Mouse (Mus musculus): ENCODE measurements around the gene Smug1.

Gene Smug1

DNA sequence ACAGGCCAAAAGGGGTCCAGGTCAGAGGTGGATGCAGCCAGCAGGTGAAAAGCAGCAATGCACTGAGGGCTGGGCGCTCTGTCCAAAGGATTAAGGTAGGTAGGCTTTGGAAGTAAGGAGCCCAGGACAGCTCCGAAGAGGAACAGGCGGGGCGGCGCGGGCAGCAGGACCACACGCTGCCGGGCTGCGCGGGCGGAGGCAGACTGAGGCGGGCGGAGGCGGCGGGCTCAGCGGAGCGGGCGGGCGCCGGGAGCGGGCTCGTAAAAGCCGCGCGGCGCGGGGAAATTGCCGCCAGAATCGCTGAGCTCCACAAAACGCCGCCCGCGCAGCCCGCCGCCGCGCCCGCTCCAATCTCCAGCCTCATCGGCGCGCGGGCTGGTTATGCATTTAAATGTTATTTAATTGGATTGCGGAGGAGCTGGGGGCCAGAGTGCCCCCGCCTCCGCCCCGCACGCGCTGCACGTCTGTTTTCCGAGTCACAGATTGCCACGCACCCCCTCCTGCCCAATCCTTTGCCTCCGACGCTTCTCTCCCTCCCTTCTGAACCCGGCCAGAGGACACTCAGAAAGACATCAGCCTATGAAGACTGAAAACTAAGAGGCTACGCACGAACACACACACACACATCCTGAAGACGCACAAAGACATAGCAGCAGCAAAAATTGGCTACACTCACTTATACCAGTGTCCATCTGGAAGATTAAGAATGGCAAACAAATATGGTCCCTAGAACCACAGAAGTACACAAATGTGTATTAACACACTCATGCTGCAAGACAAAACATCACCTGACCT is 20.1 kb downstream of the Smug1 start:
- peak; percentile 56 for DNase-seq (ENCODE audit: low read depth, low spot score)

DNA sequence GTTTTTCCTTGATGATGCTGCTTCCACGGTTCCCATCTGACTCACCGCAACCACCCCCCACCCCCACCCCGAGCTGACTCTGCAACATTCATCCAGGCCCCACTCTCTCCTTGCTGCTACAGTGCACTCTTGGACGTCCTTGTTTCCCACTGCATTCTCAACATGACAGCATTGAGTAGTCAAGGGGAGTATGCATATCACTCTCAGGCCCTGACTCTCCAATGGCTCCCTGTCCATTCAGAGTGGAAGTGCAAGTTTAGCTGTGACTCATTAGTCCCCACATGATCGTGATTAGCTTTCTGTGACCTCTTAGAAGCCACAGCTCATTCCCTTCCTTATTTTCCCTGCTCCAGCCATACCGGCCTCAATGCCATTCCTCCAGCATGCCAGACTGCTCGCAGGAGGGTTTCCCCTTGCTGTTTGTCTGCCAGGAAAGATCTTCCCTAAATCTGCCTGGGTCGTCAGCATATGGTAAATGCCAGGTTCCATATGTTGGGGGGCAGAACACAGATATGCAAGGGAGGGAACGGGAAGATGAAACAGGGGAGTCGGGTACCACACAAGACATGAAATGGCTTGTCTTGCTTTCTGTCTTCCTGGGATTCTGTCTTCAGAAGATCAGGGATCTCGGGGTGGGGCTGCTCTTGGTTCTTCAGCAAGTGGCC is 21.1 kb downstream of the Smug1 start:
- DNase-seq (ENCODE audit: low read depth, low spot score) = no peak

DNA sequence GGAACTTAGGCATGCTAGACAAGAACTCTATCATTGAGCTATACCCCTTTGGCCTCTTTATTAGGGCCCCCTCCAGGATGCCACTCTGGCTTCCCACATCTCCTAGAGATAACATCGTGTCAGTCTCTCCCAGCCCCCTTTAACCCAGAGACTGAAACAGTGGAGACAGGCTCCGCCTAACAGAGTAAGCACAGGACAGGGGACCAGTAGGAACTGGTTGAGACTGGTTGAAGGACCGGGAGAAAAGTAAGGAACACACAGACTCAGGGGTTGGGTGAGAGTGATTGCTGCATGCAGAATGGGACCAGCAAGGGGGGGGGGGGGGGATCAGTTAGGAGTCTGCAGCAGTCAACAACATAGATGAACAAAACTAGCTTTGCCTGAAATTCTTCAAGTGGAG is 22.7 kb downstream of the Smug1 start:
- peak; percentile 64 for DNase-seq (ENCODE audit: low read depth, low spot score)

DNA sequence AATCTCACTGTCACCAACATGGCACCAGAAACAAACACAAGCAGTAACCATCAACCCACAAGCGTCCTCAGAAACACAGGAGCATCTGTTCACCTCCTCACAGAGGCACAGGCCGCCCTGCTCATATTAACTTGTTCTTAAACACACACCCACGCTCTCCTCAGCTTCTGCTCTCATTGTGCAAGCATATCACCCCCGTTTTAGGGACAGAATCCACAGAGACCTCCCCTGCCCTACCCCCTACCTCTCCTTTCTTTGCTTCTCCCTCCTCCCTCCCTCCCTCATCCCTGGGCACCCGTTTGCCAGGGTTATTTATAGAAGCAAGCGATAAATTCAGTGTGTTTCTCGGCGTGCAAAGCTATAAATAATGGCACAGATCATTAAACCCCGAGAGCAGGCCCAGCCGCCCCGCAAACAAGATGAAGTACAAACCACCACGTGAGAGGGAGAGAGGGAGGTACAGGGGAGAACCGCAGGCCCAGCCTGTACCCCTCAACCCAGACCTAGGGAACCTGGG is 31.4 kb downstream of the Smug1 start:
- no peak for DNase-seq (ENCODE audit: low read depth, low spot score)

DNA sequence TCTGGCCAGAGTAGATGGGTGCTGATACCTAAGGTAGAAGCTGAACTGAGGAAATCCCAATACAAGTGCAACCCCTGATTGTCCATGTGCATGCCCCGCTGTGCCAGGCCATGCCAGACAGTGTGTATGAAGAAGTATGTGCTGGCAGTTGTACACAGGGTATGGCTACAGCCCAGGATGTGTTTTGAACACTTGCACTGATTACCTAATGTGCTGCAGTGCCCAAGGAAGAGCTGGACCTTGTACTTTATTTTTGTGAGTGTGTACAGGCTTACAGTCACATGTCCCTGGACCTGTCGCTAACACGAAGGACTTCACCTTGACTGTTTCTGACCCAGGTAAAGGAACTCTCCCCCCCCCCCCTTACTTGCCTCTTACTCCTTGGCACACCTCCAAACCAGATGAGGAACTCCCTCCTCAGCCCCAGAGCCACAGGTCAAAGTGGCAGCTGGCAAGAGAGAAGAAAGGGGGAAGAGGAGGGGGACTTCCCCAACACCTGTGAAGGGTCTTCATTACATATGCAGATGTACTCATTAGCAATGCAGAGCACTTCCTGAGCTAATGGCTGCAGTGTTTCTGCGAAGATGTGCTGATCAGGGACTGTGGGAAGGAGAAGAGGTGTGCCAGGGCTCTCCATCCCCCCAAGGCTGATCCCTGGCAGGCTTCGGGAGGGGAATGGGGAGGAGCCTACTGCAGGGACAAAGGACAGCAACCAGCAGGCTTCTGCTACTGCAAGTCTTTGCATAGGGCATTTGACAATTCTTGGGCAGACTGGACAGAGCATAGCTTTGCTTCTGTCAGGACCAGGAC is 32.4 kb downstream of the Smug1 start:
- peak; percentile 78 for DNase-seq (ENCODE audit: low read depth, low spot score)

DNA sequence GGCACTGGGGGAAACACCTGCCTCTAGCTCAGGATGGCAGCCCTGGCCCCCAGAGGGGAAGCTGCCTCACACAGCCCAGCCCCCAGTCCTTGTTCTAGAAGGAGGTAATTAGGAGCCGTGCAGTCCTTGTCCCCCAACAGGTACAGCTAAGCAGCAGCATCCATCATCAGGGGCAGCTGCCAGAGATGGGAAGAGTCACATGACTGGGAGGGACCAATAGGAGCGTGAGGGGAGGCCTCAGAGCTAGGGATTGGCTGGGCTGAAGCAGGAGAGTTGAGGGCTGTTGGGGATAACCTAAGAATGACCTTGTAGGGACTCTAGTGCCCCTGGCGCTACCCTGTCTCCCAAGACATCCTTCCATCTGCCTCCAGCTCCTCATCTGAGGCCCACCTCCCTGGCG is 33.1 kb downstream of the Smug1 start:
- peak; percentile 78 for DNase-seq (ENCODE audit: low read depth, low spot score)

DNA sequence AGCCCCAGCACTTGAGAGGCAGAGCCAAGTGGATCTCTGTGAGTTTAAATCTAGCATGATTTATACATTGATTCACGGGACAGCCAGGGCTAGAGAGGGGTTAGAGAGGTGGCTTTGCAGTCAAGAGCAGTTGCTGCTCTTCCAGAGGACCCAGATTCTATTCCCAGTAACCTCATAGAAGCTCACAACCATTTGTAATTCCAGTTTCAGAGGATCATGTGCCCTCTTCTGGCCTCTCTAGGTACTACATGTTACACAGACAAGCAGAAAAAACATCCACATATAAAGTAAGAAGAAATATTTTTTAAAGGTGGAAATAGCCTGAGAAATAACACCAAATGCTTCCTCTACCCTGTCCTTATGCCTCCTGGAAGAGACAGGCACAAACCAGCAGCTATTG is 36.2 kb downstream of the Smug1 start:
- peak; percentile 58 for DNase-seq (ENCODE audit: low read depth, low spot score)

DNA sequence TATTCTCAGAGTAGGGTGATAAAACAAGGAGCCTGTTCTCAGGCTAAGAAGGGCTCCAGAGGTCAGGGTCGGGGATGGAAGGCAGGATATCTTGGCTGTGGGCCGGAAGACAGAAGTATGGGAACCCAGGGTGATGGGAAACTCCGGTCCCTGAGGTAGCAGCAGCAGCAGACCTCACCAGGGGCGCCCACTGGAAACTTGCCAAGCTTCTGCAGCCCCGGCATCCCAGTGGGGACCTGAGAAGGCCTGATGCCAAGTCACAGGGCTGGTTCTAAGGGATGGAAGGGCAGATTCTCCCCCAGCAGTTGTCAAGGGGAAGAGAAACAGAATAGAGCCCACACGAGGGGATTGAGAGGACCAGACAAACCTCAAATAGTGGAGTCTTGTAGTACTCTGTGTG is 37.6 kb downstream of the Smug1 start:
- DNase-seq (ENCODE audit: low read depth, low spot score) = no peak

DNA sequence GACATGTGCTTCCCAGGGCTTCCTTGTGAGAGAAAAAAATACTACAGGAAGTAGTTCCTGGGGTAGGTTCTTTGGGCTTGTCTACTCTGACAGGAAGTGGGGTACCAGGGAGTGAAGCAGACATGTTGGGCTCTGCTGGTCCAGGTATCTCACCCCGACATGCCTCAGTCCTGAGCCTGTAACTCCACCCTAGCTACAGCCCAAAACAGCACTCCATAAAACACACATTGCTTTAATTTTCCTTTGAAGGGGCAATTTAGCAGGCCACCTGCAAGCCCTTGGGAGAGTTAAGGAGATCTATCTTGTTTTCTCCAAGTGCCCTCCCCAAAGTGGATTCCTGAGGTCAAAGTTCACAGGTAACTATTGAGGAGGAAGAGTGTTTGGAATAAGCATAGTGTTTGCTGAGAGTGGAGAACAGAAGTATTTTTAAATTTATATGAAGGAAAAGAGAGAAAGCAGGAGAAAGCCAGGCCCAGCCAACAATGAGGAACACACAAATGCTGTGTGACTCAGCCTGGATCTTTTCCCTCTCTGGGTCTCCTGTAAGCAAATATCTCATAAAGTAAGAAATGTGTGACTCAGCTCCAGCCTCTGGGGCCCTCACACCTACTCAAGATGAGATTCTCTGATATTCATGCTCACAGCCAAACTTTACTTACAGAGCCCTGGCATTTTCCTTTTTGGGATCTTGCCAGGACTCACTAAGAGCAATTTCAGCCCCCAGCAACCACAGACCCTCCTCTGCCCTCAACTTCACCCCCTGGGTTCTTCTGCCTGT is 38.6 kb downstream of the Smug1 start:
- DNase-seq (ENCODE audit: low read depth, low spot score) = no peak

DNA sequence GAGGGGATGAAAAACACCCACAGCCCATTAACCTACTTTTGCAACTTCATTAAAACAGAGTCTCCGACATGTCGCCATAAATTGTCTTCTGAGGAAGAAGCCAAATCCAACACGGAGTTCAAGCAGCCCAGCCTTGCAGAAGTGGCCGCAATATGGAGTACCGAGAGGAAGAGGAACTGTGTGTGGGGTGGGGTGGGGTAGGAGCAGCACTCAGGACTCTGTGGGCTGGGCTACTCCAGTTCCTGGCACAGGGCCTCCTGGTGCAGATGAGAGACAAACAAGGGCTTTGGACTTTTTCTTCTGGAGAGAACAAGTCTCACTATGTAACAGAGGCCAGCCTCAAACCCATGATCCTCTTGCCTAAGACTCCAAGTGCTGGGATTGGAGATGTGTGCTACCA is 40.9 kb downstream of the Smug1 start:
- no peak for DNase-seq (ENCODE audit: low read depth, low spot score)

DNA sequence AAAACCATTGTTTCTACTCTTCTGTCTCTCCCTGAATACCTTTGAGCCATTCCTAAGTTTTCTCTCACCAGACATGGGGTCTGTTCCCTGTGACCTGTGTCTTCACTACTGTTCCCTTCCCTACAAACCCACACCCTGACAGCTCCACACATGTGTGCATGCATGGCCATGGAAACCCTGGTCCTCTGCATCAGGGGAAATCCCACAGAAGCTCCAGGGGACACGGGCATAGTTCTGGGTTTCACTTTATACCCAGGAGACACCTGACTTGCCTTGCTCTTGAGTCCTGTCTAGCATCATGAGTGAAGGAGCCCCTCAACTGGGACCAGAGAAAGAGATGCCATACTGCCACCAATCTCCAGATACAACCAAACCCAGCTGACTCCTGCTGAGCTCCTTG is 42.6 kb downstream of the Smug1 start:
- DNase-seq (ENCODE audit: low read depth, low spot score) = no peak

DNA sequence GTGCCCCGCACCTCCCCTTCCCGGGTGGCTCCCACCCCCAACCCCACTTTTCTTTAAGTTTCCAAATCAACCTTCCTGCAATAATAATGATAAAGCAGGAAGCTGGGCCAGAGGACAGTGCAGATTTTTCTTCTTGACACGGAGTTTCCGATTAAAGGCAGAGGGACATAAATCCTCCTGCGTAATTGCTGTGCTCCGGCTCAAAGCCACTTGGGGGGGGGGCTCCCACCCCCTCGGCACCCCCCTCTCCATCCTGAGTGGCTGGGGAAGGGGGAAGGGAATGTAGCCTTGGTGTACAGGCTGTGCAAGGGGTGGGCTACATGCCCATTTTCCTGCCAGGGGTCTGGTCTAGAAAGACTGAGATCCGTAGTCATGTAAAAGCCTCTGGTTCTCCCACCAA is 43.5 kb downstream of the Smug1 start:
- DNase-seq (ENCODE audit: low read depth, low spot score) = no peak

DNA sequence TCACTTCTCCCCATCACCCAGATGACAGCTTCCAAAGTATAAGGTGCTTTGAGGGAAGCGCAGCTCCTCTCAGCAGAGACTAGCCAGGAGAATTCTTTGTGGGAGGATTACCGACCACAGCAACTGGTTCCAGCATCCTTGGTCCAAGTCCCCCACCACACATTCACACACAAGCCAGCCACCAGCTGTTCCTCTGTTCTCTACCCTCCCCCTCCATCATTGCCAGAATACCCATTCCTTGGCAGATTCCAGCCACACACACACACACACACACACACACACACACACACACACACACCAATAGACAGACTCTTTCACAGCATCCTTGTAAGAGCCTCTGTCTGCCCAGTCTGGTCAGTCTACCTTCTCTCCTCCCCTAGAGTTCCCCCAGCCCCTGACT is 44.5 kb downstream of the Smug1 start:
- no peak for DNase-seq (ENCODE audit: low read depth, low spot score)

DNA sequence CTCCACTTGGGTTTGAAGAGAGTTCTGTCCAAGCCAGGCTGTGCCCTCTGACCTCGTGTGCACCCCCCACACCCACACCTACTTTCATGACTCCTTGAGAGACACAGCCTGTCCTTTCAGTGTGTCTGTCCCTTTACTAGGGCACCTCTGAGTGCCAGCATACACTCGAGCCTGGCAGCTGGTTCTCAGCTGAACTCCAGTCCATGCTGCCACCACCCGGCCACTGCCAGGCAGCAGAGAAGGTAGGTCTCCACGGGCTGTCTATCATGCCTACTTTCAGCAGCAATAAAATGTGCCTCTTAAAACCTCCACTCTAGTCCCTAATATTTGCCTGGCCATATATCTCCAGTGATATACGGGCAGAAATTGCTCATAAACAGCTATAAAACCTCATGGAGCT is 45.5 kb downstream of the Smug1 start:
- DNase-seq (ENCODE audit: low read depth, low spot score) = no peak

DNA sequence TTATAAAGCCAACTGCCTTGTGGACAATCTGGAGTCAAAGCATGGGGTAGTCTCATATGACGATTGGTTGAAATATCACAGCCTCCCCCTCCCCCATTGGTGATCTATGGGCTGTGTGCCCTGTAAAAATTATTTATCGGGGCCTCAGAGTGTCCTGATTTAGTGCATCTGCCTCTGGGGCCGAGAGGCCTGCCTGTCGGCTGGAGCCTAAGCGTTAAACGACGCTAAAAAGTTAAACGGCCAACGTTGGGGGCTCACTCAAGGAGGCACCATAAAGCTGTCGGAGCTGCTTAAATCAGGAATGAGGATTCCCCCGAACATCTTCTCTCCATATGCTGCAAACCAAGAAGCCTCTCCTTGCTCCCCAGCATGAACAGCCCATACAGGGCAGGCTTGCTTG is 46.3 kb downstream of the Smug1 start:
- DNase-seq (ENCODE audit: low read depth, low spot score) = no peak

DNA sequence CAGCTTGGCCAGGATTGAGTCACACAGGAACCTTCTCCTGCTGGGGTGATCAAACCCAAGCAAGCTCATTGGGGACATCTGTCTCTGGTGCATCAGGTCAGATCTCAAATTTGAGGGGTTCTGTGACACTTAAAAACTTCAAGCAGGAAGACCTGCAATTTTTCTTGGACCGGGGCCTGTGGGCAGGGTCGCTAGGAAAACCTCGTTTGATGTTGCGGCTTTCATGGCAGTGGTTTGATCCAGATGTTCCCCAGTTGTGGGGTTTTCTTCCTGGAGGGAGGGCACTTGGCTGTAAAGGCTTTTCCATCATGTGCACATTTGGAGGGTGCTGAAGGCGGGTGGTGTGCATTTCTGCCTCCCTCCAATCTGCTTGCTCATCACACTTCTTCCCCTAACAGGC is 51.2 kb downstream of the Smug1 start:
- no peak for DNase-seq (ENCODE audit: low read depth, low spot score)

DNA sequence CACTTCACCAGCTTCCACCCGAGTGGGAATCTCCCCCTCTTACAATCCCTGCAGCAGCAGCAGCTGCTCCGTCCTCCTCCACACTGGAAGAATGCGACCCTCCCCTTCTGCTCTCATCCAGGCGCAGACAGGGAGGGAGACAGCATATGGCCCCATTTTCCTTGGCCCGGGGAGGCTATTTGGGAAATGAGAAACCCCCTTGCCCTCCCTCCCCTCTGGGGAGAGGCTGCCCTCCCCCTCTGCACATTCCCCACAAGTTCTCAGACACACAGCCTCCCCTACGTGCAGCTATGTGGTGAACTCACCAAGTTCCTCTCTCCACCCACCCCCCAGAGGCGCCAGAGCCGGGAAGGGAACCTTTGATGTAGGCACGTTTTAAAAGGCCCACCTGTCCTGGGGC is 51.6 kb downstream of the Smug1 start:
- no peak for DNase-seq (ENCODE audit: low read depth, low spot score)

DNA sequence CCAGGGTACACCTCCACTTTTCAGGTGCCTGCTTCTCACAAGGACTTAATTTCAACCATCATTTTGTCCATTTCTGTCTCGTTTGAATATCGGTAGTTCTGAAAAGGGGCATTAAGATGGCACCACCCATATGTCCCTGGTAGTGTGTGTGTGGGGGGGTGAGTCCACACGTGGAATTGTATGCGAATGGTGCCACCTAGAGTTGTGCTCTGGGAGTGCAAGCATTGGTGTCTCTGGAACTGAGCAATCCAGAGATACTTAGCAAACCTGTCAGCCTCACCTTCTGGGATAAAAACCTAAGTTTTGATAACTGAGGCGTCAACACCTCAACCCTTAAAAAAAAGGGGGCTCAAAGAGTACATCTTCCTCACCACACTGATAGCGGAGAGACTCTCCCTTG is 53.8 kb downstream of the Smug1 start:
- no peak for DNase-seq (ENCODE audit: low read depth, low spot score)

DNA sequence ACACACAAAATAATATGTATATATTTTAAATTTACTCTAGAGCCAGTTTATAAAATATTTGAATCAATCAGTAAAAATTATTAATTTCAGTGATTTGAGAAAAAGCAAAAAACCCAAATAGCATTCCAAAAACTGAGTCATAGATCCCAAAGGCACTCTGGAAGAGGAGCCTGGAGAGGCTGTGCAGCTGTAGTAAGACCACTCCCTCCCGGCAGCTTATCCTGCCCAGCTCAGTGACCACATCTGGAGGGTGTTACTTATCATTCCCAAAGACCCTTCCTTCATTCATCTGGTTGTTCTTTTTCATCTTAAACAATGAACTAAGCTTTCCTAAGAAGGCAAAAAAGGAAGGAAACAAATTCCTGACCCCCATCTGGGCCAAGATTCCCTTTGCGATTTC is 54.6 kb downstream of the Smug1 start:
- DNase-seq (ENCODE audit: low read depth, low spot score) = no peak

DNA sequence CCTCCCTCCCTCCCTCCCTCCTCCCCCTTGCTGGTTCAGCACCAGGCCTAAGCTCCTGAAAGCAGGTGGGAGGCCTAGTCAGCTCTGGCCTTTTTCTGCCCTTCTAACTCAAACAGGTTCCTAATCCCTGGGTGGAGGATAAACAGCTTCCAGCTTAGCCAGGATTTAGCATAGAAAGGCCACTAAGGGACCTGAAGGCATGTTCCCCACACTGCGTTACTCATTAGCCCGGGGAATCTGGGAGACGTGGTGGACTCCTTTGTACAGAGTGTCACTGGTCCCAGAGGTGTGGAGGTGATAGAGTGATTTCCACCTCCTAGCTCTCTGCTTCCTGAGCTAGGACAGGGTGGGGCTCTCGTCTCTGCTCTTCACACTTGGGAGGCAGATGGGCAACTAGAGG is 57.0 kb downstream of the Smug1 start:
- no peak for DNase-seq (ENCODE audit: low read depth, low spot score)

DNA sequence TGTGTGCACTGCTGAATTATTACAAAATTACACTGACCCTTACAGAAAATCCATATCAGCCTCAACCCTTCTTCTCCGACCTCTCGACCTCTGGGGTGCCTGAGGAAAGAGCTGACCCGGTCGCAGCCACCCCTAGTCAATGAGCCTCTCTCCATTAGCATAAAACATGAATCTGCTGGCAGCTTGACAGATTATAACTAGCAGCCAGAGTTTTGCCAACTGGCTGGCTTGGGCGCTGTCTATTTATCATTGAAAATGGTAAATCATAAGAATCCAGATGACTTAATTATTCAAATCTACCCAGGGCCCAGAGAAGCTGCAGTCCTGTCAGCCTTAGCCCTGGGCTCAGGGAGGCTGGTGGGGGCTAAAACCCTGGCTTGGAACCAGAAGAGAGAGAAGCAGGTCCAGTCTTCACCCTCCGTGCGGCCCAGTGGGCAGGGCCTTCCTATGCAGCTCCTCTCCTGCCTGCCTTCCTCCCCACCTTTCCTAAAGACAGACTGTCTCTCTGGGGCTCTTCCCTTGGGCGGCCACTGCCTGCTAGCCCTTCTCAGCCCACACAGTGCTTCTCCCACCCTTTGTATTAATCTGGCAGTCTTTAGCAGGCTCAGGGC is 58.7 kb downstream of the Smug1 start:
- DNase-seq (ENCODE audit: low read depth, low spot score) = no peak
